Mouse (Mus musculus): ENCODE data around the gene Cxadr. TPM values are rescaled to one million over a fixed set of nuclear protein-coding genes. Genes with fewer than 3 reads are reported as not detected.

Cxadr gene
- polyA plus RNA-seq, 1 experiment from 2014 or later, result 67.1 TPM

DNA sequence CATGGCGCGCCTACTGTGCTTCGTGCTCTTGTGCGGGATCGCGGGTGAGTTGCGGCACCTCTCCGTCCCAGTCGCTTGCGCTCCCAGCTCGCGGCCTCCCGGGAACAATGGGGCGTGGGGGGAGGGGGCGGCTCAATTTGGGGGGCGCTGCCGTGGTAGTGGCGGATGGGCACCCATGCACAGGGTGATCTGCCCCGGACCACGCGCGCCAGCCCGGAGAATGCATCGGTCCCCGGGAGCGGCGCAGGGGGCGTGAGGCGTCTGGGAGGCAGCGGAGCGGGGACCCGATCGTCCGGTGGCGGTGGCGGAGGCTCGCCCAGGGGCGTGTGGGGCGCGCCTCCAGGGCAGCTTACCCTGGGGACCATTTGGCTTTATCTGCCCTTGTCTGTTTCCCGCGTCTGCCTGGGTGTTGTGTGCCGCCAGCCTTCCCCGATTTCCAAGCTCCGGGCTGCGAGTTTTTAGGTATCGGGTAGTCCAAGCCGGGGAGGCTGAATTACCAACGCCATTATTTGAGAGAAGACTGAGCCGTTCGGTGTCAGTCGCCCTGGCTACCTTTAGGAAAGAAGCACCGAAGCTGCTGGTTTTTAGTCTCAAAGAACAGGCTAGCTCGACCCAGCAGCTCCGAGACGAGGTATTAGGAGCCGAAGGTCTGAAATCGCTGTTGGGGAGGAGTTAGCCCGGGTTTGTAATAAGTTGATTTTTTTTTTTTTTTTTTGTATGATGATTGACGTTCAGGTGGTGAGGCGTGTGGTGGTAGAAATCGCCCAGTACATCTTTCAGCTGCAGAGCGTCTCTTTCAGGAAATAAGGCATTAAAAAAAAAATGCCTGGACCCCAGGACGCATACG is 765 bp downstream of the Cxadr start:
- ATAC-seq (ENCODE audit: insufficient read depth, low FRiP score), result peak; percentile 37; the same call in 1 of the 2 replicates
- H3K9ac ChIP-seq (ENCODE audit: low read length), result peak overlapping the region; percentile 86
- no peaks in the 10 kb centered on the region for H3K36me3 ChIP-seq (ENCODE audit: control insufficient read depth, insufficient read depth, low read length)
- peak overlapping the region; percentile 79 for H3K4me3 ChIP-seq (replicated peaks; ENCODE audit: low read length)
- 0 out of 2 replicates have a peak, but pooled peaks cover 6% of the 10 kb centered on the region for H3K4me1 ChIP-seq (ENCODE audit: control insufficient read depth, insufficient read depth, low read length)
- H3K27me3 ChIP-seq (ENCODE audit: control insufficient read depth, insufficient read depth, low read length), result 0 out of 2 replicates have a peak, but pooled peaks cover 2% of the 10 kb centered on the region
- H3K27ac ChIP-seq (ENCODE audit: low read length), result peak overlapping the region; percentile 91
- WGBS, result under 1% methylated on average over 65 of the region's 65 CpGs
- no peaks in the 10 kb centered on the region for H3K9me3 ChIP-seq (replicated peaks; ENCODE audit: control insufficient read depth, low read length)
- H3K4me2 ChIP-seq (ENCODE audit: low read depth, low read length), result peak overlapping the region; percentile 92

DNA sequence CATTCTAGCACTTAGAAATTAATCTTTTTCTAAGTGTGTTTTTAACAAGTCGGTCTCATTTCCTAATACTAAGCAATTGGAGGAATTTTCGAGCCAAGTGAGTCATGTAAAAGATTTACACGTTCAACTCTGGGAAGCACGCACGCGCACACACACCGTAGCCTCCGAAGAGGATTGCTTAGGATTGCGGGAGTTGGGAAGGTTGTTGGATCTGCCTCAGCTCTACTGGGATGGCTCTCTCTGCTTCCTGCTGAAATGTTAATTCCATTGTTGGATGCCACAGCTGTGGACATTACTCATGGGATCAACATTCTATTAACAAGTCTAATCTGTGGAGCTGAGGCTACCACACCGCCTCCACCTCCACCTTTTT is 1.4 kb downstream of the Cxadr start:
- Histone ChIP-seq H3K4me3 (replicated peaks; ENCODE audit: low read length) (peak overlapping the region; percentile 79), H3K4me2 (ENCODE audit: low read depth, low read length) (peak overlapping the region; percentile 92), H3K4me1 (ENCODE audit: control insufficient read depth, insufficient read depth, low read length) (0 out of 2 replicates have a peak, but pooled peaks cover 6% of the 10 kb centered on the region), H3K9ac (ENCODE audit: low read length) (peak overlapping the region; percentile 86; the same call in 1 of the 2 replicates), H3K27me3 (ENCODE audit: control insufficient read depth, insufficient read depth, low read length) (0 out of 2 replicates have a peak, but pooled peaks cover 2% of the 10 kb centered on the region), H3K9me3 (replicated peaks; ENCODE audit: control insufficient read depth, low read length) (no peaks in the 10 kb centered on the region), H3K27ac (ENCODE audit: low read length) (peak overlapping the region; percentile 91; the same call in 1 of the 2 replicates), H3K36me3 (ENCODE audit: control insufficient read depth, insufficient read depth, low read length) (no peaks in the 10 kb centered on the region)
- 6% methylated on average over 10 of the region's 10 CpGs for WGBS
- ATAC-seq (ENCODE audit: insufficient read depth, low FRiP score), result no peak

DNA sequence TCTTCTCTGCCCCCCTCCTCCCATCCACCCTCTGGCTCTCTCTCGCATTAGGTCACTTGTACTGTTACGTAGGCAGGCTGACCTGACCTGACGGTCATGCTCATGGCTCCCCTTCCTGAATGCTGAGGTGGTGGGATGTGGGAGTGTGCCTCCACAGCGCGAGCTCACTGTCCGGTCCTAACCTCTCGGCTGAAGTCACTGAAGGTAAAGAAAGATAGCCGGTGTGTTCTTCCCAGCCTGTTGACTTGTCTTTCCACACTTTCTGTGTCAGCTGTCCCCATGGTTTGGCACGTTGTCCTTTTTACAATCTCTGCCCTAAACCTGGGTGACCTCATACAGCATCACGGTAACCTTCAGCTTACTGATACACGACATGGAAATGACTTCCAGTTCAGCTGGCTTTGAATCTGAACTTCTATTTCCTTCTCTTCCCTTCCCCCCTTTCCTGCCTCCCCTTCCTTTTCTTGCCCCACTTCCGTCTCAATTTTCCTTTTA is 4.4 kb downstream of the Cxadr start:
- Histone ChIP-seq H3K27ac (ENCODE audit: low read length) (no peak overlapping the region), H3K9me3 (replicated peaks; ENCODE audit: control insufficient read depth, low read length) (no peaks in the 10 kb centered on the region), H3K9ac (ENCODE audit: low read length) (no peak overlapping the region), H3K4me1 (ENCODE audit: control insufficient read depth, insufficient read depth, low read length) (0 out of 2 replicates have a peak, but pooled peaks cover 5% of the 10 kb centered on the region), H3K27me3 (ENCODE audit: control insufficient read depth, insufficient read depth, low read length) (no peaks in the 10 kb centered on the region), H3K4me2 (ENCODE audit: low read depth, low read length) (no peak overlapping the region), H3K36me3 (ENCODE audit: control insufficient read depth, insufficient read depth, low read length) (no peaks in the 10 kb centered on the region), H3K4me3 (replicated peaks; ENCODE audit: low read length) (no peak overlapping the region)
- 75% methylated on average over 12 of the region's 12 CpGs for WGBS
- no peak for ATAC-seq (ENCODE audit: insufficient read depth, low FRiP score)

DNA sequence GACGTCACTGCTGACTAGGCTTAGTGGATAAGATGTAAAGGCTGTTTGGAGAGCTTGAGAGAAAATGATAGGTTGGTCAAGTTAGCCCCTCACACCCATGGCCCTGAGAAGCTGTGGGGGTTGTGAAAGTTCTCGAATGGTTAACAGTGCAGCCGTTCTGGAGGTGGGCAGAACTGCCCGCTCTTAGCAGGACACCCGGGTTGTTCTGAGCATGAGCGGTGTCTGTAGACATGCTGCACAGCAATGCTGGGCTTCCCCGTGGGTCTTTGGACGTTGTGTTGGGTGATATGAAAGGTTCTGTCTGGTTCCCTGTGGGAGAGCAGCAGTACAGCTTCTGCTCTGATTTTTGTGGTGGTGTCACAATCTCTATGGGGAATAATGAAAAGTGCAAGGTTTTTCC is 5.3 kb downstream of the Cxadr start:
- WGBS, result 77% methylated on average over 8 of the region's 8 CpGs

DNA sequence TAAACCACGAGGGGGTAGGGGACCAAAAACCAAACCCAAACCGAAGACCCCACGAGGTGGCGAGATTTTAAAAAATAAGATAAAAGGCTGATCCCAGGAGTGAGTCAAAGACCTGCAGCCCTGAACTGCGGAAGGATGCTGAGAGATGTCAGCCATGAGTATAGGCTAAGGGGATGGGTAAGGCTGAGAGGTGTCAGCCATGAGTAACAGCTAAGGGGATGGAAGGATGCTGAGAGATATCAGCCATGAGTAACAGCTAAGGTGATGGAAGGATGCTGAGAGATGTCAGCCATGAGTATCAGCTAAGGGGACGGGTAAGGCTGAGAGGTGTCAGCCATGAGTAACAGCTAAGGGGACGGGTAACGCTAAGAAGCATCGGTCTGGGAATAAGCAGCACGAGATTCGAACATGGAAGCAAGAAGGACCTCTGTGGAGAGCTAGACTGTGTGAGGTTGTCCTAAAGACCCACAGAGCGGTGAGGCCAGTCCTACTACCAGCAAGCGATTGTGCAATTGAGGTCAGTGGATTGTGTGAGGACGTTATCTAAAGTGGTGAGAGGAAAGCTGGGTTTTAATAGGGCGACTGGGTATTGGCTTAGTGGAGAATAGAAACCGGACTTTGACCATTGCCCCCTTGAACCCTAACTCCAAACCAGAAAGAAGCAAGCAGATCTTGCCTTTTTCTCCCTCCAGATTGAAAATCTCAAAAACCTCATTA is 6.3 kb downstream of the Cxadr start:
- Histone ChIP-seq H3K27me3 (ENCODE audit: control insufficient read depth, insufficient read depth, low read length) (no peaks in the 10 kb centered on the region), H3K27ac (ENCODE audit: low read length) (no peak overlapping the region), H3K9ac (ENCODE audit: low read length) (no peak overlapping the region), H3K4me1 (ENCODE audit: control insufficient read depth, insufficient read depth, low read length) (no peaks in the 10 kb centered on the region; the same call in 1 of the 2 replicates), H3K4me3 (replicated peaks; ENCODE audit: low read length) (no peak overlapping the region), H3K9me3 (replicated peaks; ENCODE audit: control insufficient read depth, low read length) (no peaks in the 10 kb centered on the region), H3K36me3 (ENCODE audit: control insufficient read depth, insufficient read depth, low read length) (no peaks in the 10 kb centered on the region), H3K4me2 (ENCODE audit: low read depth, low read length) (no peak overlapping the region)
- WGBS, result 85% methylated on average over 16 of the region's 16 CpGs
- peak; percentile 54; the same call in 1 of the 2 replicates for ATAC-seq (ENCODE audit: insufficient read depth, low FRiP score)

More for the DNA sequence above, 5.3 kb downstream of the Cxadr start:
- no peak overlapping the region for H3K27ac ChIP-seq (ENCODE audit: low read length)
- H3K4me1 ChIP-seq (ENCODE audit: control insufficient read depth, insufficient read depth, low read length), result no peaks in the 10 kb centered on the region
- H3K4me2 ChIP-seq (ENCODE audit: low read depth, low read length), result no peak overlapping the region
- no peaks in the 10 kb centered on the region for H3K27me3 ChIP-seq (ENCODE audit: control insufficient read depth, insufficient read depth, low read length)
- H3K9ac ChIP-seq (ENCODE audit: low read length), result no peak overlapping the region
- no peak overlapping the region for H3K4me3 ChIP-seq (replicated peaks; ENCODE audit: low read length)
- no peaks in the 10 kb centered on the region for H3K36me3 ChIP-seq (ENCODE audit: control insufficient read depth, insufficient read depth, low read length)
- ATAC-seq (ENCODE audit: insufficient read depth, low FRiP score), result no peak
- H3K9me3 ChIP-seq (replicated peaks; ENCODE audit: control insufficient read depth, low read length), result no peaks in the 10 kb centered on the region

DNA sequence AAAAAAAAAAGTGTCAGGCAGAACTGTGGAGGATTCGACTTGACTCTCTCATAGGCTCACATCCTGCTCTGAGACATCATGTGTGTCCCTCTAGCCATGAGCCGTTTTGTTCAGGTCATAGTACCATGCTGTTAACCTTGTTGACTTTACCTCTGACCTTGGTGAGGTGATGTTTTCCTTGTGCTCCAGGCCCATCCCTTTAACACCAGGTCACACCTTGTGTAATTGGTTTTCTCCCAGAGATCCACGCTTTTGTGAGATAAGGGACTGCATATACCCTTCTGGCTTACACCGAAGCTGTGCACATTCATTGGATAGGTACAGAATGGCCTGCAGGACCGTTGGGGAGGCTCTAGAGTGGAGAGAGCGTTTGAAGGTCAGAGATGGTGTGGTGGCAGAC is 8.0 kb downstream of the Cxadr start:
- no peak overlapping the region for H3K4me2 ChIP-seq (ENCODE audit: low read depth, low read length)
- H3K36me3 ChIP-seq (ENCODE audit: control insufficient read depth, insufficient read depth, low read length), result no peaks in the 10 kb centered on the region
- no peaks in the 10 kb centered on the region for H3K9me3 ChIP-seq (replicated peaks; ENCODE audit: control insufficient read depth, low read length)
- WGBS, result 60% methylated on average over 6 of the region's 6 CpGs
- H3K27ac ChIP-seq (ENCODE audit: low read length), result no peak overlapping the region
- no peak overlapping the region for H3K9ac ChIP-seq (ENCODE audit: low read length)
- ATAC-seq (ENCODE audit: insufficient read depth, low FRiP score), result no peak
- no peak overlapping the region for H3K4me3 ChIP-seq (replicated peaks; ENCODE audit: low read length)
- H3K27me3 ChIP-seq (ENCODE audit: control insufficient read depth, insufficient read depth, low read length), result no peaks in the 10 kb centered on the region
- H3K4me1 ChIP-seq (ENCODE audit: control insufficient read depth, insufficient read depth, low read length), result peaks cover 9% of the 10 kb centered on the region; the same call in 1 of the 2 replicates

DNA sequence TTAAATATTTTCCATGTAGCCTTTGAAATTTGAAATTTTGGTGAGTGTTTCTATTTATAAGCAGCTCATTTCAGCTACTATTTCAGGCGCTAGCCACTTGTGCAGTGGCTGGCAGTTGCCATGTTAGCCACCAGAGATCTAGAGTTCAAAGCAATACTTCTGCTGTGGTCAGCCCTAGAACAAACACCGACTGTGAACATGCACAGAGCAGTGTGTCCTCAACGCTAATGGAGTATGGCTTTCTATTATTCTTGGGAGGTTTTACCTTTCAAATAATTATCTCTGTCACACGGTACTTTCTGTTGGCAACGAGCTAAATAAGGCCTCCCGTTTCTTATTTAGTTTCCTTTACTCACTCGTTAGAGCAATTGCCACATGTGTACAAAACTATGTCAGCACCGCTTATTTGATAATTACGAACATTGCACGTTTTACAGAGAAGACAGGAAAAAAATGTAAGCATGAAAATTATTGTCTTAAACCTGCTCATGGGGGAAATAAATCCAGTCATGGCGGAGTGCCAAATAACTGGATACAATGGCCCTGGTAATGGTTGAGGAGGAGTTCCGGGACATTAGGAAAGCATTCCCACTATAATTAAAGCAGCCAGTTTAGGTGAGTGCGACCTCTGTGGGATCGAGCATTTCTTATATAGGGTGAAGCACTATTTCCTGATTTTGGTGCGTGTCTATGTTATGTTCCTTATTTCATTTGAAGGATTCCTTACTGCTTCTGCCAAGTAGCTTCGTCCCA is 12.0 kb downstream of the Cxadr start:
- 55% methylated on average over 16 of the region's 16 CpGs for whole genome bisulfite sequencing
- no peak overlapping the region for H3K27ac ChIP-seq (ENCODE audit: low read length)
- no peaks in the 10 kb centered on the region for H3K27me3 ChIP-seq (ENCODE audit: control insufficient read depth, insufficient read depth, low read length)
- H3K4me2 ChIP-seq (ENCODE audit: low read depth, low read length), result no peak overlapping the region; the same call in 1 of the 2 replicates
- H3K9ac ChIP-seq (ENCODE audit: low read length), result no peak overlapping the region
- H3K36me3 ChIP-seq (ENCODE audit: control insufficient read depth, insufficient read depth, low read length), result no peaks in the 10 kb centered on the region
- H3K4me3 ChIP-seq (replicated peaks; ENCODE audit: low read length), result no peak overlapping the region
- H3K4me1 ChIP-seq (ENCODE audit: control insufficient read depth, insufficient read depth, low read length), result peaks cover 15% of the 10 kb centered on the region; the same call in 1 of the 2 replicates
- H3K9me3 ChIP-seq (replicated peaks; ENCODE audit: control insufficient read depth, low read length), result no peaks in the 10 kb centered on the region
- ATAC-seq (ENCODE audit: insufficient read depth, low FRiP score), result no peak

- WGBS, result 71% methylated on average over 6 of the region's 6 CpGs
- ATAC-seq (ENCODE audit: insufficient read depth, low FRiP score), result no peak
- H3K4me2 ChIP-seq (ENCODE audit: low read depth, low read length), result no peak overlapping the region
- no peak overlapping the region for H3K4me3 ChIP-seq (replicated peaks; ENCODE audit: low read length)
- H3K9ac ChIP-seq (ENCODE audit: low read length), result no peak overlapping the region
- no peaks in the 10 kb centered on the region for H3K36me3 ChIP-seq (ENCODE audit: control insufficient read depth, insufficient read depth, low read length)
- H3K27ac ChIP-seq (ENCODE audit: low read length), result no peak overlapping the region
- peaks cover 15% of the 10 kb centered on the region; the same call in 1 of the 2 replicates for H3K4me1 ChIP-seq (ENCODE audit: control insufficient read depth, insufficient read depth, low read length)
- no peaks in the 10 kb centered on the region for H3K9me3 ChIP-seq (replicated peaks; ENCODE audit: control insufficient read depth, low read length)
- H3K27me3 ChIP-seq (ENCODE audit: control insufficient read depth, insufficient read depth, low read length), result no peaks in the 10 kb centered on the region
Measured at GRCm38 (mm10) chr16:78314026-78314425, 12.7 kb downstream of the Cxadr start.

All from stomach, embryonic 16.5 days (tissue).